In genomic region chr5:112355910-112356309, GRCm38 (mm10) we compare ENCODE assay signal across 17 mouse cellular contexts. TPM values are rescaled to one million over a fixed set of nuclear protein-coding genes. Genes with fewer than 3 reads are reported as not detected.
A peak's percentile ranks its signal among the peaks of the same experiment; 100 is the strongest.
DNase-seq lines count a peak whose midpoint lies in the region; ATAC-seq and TF ChIP-seq lines count a peak whose summit lies in the region.
"Had no signal": no experiment of that assay in that cellular context is flagged by ENCODE, and none has a peak within 500 bp of the region (broad histone marks: within the 10 kb centered on the region; RNA-seq: fewer than 3 reads in every experiment).

Gm6583 (minus strand) TSS chr5:112356033.

- no peaks in the 10 kb centered on the region for H3K4me1 ChIP-seq in hindbrain, postnatal 0 days (ENCODE audit: insufficient read depth, low read length)
- H3K4me1 ChIP-seq in hindbrain, embryonic 12.5 days = no peaks in the 10 kb centered on the region
- H3K4me1 ChIP-seq in E14TG2a.4 (replicated peaks; ENCODE audit: low read depth, low read length) = peaks cover 14% of the 10 kb centered on the region
- H3K4me1 ChIP-seq in embryonic facial prominence, embryonic 10.5 days = 0 out of 2 replicates have a peak, but pooled peaks cover 3% of the 10 kb centered on the region
- peaks cover 50% of the 10 kb centered on the region for H3K4me1 ChIP-seq in liver, embryonic 13.5 days (replicated peaks)
- H3K4me1 ChIP-seq: neural tube, embryonic 15.5 days had no signal

- no peak within 1 kb of the TSS for H3K27ac ChIP-seq in hindbrain, postnatal 0 days
- H3K27ac ChIP-seq in hindbrain, embryonic 12.5 days = no peak within 1 kb of the TSS
- no peak within 1 kb of the TSS for H3K27ac ChIP-seq in embryonic facial prominence, embryonic 10.5 days (replicated peaks)
- H3K27ac ChIP-seq in liver, embryonic 13.5 days = peak within 1 kb of the TSS; percentile 59
- H3K27ac ChIP-seq: neural tube, embryonic 15.5 days had no signal

- no peak within 1 kb of the TSS for H3K4me3 ChIP-seq in hindbrain, postnatal 0 days (ENCODE audit: low read length)
- no peak within 1 kb of the TSS for H3K4me3 ChIP-seq in hindbrain, embryonic 12.5 days
- 0 out of 2 replicates have a peak within 1 kb of the TSS, but pooled peaks have one; percentile 35 for H3K4me3 ChIP-seq in E14TG2a.4 (replicated peaks; ENCODE audit: low read length)
- no peak within 1 kb of the TSS for H3K4me3 ChIP-seq in embryonic facial prominence, embryonic 10.5 days
- no peak within 1 kb of the TSS for H3K4me3 ChIP-seq in liver, embryonic 13.5 days (replicated peaks)
- H3K4me3 ChIP-seq: neural tube, embryonic 15.5 days had no signal

- no peak within 1 kb of the TSS for H3K9ac ChIP-seq in hindbrain, postnatal 0 days (replicated peaks; ENCODE audit: low read length)
- no peak within 1 kb of the TSS for H3K9ac ChIP-seq in hindbrain, embryonic 12.5 days
- H3K9ac ChIP-seq in liver, embryonic 13.5 days = 0 out of 2 replicates have a peak within 1 kb of the TSS, but pooled peaks have one; percentile 13
- H3K9ac ChIP-seq: neural tube, embryonic 15.5 days had no signal

- DNase-seq in hindbrain, postnatal 0 days (ENCODE audit: low spot score) = no peak
- DNase-seq in embryonic facial prominence, embryonic 10.5 days (ENCODE audit: low spot score) = peak; percentile 29
- no peak for DNase-seq in liver, embryonic 13.5 days
- DNase-seq in right cerebral cortex, postnatal 4 days = no peak
- no peak for DNase-seq in right cerebral cortex, adult 2 months (ENCODE audit: low spot score in 2 of 2)
- DNase-seq in adrenal gland, adult 18-20 months (ENCODE audit: low spot score in 2 of 2) = no peak
- DNase-seq: cerebellum, adult 9-10 months; embryo, embryonic 11 days; layer of hippocampus, postnatal 36 days; left cerebral cortex, postnatal 4 days; right cerebral cortex, adult 18-20 months; thymus, adult 2 months had no signal

- H3K36me3 ChIP-seq in hindbrain, postnatal 0 days (ENCODE audit: insufficient read depth, low read length) = peaks cover 28% of the 10 kb centered on the region
- peaks cover 67% of the 10 kb centered on the region for H3K36me3 ChIP-seq in hindbrain, embryonic 12.5 days
- peaks cover 74% of the 10 kb centered on the region for H3K36me3 ChIP-seq in E14TG2a.4 (ENCODE audit: insufficient read depth, low read length)
- peaks cover 87% of the 10 kb centered on the region for H3K36me3 ChIP-seq in embryonic facial prominence, embryonic 10.5 days (replicated peaks)
- H3K36me3 ChIP-seq in liver, embryonic 13.5 days = peaks cover 47% of the 10 kb centered on the region

- 63% methylated on average over 13 of the region's 13 CpGs for WGBS in hindbrain, postnatal 0 days
- WGBS in hindbrain, embryonic 12.5 days = 63% methylated on average over 13 of the region's 13 CpGs
- WGBS in embryonic facial prominence, embryonic 10.5 days = 62% methylated on average over 13 of the region's 13 CpGs
- WGBS in liver, embryonic 13.5 days (ENCODE audit: insufficient replicate concordance) = 38% methylated on average over 13 of the region's 13 CpGs

- peak; percentile 18; the same call in 1 of the 2 replicates for ATAC-seq in hindbrain, postnatal 0 days
- ATAC-seq in hindbrain, embryonic 12.5 days (ENCODE audit: low FRiP score) = no peak
- ATAC-seq in liver, embryonic 13.5 days (ENCODE audit: low read depth) = peak; percentile 42

- no peak for TF ChIP-seq CTCF in hindbrain, postnatal 0 days (IDR thresholded peaks at IDR 0.05; ENCODE audit: low read depth)
- no peak for TF ChIP-seq CTCF in E14TG2a.4 (conservative IDR thresholded peaks at IDR 0.05; ENCODE audit: low read length)

- H3K27me3 ChIP-seq in hindbrain, postnatal 0 days (ENCODE audit: insufficient read depth, low read length) = no peaks in the 10 kb centered on the region
- H3K27me3 ChIP-seq in hindbrain, embryonic 12.5 days = no peaks in the 10 kb centered on the region
- no peaks in the 10 kb centered on the region for H3K27me3 ChIP-seq in E14TG2a.4 (ENCODE audit: insufficient read depth, low read length)
- no peaks in the 10 kb centered on the region for H3K27me3 ChIP-seq in embryonic facial prominence, embryonic 10.5 days (replicated peaks; ENCODE audit: low read depth, poor library complexity, severe bottlenecking)
- H3K27me3 ChIP-seq in liver, embryonic 13.5 days = no peaks in the 10 kb centered on the region
- H3K27me3 ChIP-seq: neural tube, embryonic 15.5 days had no signal

- H3K4me2 ChIP-seq in hindbrain, postnatal 0 days (ENCODE audit: low read depth, low read length) = no peak within 1 kb of the TSS
- no peak within 1 kb of the TSS for H3K4me2 ChIP-seq in hindbrain, embryonic 12.5 days (replicated peaks)
- no peak within 1 kb of the TSS for H3K4me2 ChIP-seq in liver, embryonic 13.5 days
- H3K4me2 ChIP-seq: neural tube, embryonic 15.5 days had no signal

- no peaks in the 10 kb centered on the region for H3K9me3 ChIP-seq in hindbrain, postnatal 0 days (ENCODE audit: low read length)
- no peaks in the 10 kb centered on the region for H3K9me3 ChIP-seq in hindbrain, embryonic 12.5 days (replicated peaks)
- peaks cover 8% of the 10 kb centered on the region; the same call in 1 of the 2 replicates for H3K9me3 ChIP-seq in E14TG2a.4 (ENCODE audit: low read length)
- no peaks in the 10 kb centered on the region for H3K9me3 ChIP-seq in embryonic facial prominence, embryonic 10.5 days
- H3K9me3 ChIP-seq in liver, embryonic 13.5 days (replicated peaks) = no peaks in the 10 kb centered on the region
- H3K9me3 ChIP-seq: neural tube, embryonic 15.5 days had no signal

RNA-seq across cellular contexts. Expression of gene Gm6583, which starts in this region (rescaled TPM):
- total RNA-seq in hindbrain, postnatal 0 days (2014; rRNA removed) = not detected in 2 replicates
- polyA plus RNA-seq in hindbrain, postnatal 0 days (2015; fragmentation: Nextera tagmentation; extraction: Ambion mirVana) = 0.06 TPM in 1 of 2 replicates, not detected in the other
- polyA plus RNA-seq in hindbrain, embryonic 12.5 days (2016; fragmentation: Nextera tagmentation; extraction: Ambion mirVana) = 0.26 and 0.27 TPM in 2 replicates
- 0.28 and 0.30 TPM in 2 replicates for polyA plus RNA-seq in embryonic facial prominence, embryonic 10.5 days (2016; fragmentation: Nextera tagmentation; extraction: Ambion mirVana)
- polyA plus RNA-seq in liver, embryonic 13.5 days (2015; fragmentation: Nextera tagmentation; extraction: Ambion mirVana) = 0.08 and 0.38 TPM in 2 replicates
- total RNA-seq in adrenal gland, adult 18-20 months (2021) = not detected
- total RNA-seq: layer of hippocampus, postnatal 36 days; left cerebral cortex, postnatal 4 days had no signal
- polyA plus RNA-seq: gonadal fat pad, adult 2 months; heart, postnatal 0 days; thymus, adult 2 months had no signal

Comparison
In these comparisons a context has a peak if more than half of its experiments do, and no peak if none do; other contexts are left out.
1. Peak in ATAC-seq in hindbrain, postnatal 0 days; RNA of the gene not detected or under 1 TPM.
2. Peak in DNase-seq in embryonic facial prominence, embryonic 10.5 days; RNA of the gene not detected or under 1 TPM.
3. Peak in ATAC-seq, H3K27ac ChIP-seq and H3K9ac ChIP-seq in liver, embryonic 13.5 days; RNA of the gene not detected or under 1 TPM.